Mouse (Mus musculus) bone marrow macrophage, adult 2 months (primary cell): ENCODE results near the gene Eda.

Experiments used
- CTCF ChIP-seq: IDR thresholded peaks from 2 replicates; pipeline ENCODE4 v1.5.1; 2012; ENCODE audit warnings: low read depth, mild to moderate bottlenecking, low read length, moderate library complexity
- POLR2A ChIP-seq: IDR thresholded peaks from 2 replicates; pipeline ENCODE4 v1.6.1; 2012; ENCODE audit warnings: mild to moderate bottlenecking, low read depth, low read length, borderline replicate concordance

DNA sequence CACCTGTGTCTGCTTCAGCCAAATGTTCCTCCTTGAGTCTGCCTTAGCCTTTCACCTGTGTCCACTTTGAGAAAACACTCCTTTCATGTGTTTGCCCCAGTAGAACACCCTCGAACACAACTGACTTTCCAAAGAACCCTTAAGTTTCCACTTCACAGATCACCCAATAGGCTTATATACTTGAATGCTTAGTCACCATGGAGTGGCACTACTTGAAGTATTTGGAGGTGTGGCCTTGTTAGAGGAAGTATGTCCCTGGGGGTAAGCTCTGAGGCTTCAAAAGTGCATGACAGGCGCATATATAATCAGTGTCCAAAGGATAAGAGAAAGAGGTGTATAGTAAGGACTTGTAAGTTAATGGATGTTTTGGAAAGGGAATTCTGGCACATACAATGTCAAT, 369.0 kb downstream of the Eda start:
- TF ChIP-seq CTCF (no peak), POLR2A (no peak)
